Mouse (Mus musculus) cerebellum, postnatal 4 days (tissue): ENCODE measurements around the gene Pdha2.

Source experiments
- DNase-seq, 2 experiments: peaks; one replicate each; pipeline ENCODE4 v3.0.0; 2022; ENCODE audit warnings: low spot score in 2 of 2, mixed read lengths in 1 of 2

Pdha2 gene

DNA sequence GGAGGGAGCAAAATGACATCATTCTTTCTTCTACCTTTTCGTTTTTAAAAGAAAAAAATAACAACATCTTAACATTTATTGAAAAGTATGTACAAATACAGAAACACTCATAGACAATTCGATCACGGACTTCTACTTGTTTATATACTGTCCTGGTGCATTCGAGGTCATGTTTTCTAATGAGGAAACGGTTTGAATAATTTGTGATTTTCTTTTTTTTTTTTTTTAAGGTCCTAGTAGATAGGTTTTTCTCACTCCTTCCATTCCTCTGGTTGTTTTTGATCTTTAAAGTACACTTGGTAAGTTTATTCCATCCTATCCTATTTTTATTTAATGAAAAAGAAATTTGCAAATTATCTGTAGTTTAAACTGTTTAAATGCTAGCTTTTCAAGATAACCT, at the start of gene Pdha2:
Pdha2 (minus strand) TSS at position 101 of the 400 bp plus-strand sequence.
- no peak for DNase-seq

GRCm38 (mm10) chr3:141260518-141260917, 48.4 kb upstream of the Pdha2 start:
- DNase-seq, result no peak

- no peak for DNase-seq
Observed at GRCm38 (mm10) chr3:141251440-141251839, 39.3 kb upstream of the Pdha2 start.

DNA sequence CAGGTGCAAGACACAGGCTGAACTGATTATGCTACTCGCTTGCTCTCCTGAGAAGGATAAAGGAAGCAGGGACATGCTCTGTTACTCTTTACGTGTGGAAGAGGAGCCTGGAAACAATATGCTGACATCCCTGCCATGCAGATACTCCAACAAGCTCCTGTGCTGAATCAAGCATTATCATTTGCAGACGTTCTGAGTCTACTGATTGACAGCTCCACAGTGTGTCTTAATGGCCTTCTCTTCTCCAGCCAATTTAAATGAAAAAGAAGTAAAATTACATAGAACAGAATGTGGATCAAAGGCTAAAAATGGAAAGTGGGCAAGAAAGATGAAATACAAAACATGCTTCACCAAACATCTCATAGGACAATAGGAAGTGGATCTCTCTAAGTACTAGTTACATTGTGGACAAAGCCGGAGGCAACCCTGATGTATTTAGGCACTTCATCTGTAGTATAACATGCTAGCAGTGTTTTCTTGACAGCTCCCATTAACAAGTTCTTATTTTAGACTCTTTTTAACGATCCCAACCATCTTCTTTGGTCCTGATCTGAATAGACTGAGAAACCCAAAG, 32.7 kb upstream of the Pdha2 start:
- DNase-seq, result no peak

- no peak for DNase-seq
Observed at GRCm38 (mm10) chr3:141238071-141238470, 25.9 kb upstream of the Pdha2 start.

GRCm38 (mm10) chr3:141229148-141229547, 17.0 kb upstream of the Pdha2 start:
- no peak for DNase-seq

- DNase-seq, result no peak
Observed at GRCm38 (mm10) chr3:141222339-141222738, 10.2 kb upstream of the Pdha2 start.

GRCm38 (mm10) chr3:141218561-141218960, 6.4 kb upstream of the Pdha2 start:
- no peak for DNase-seq

- peak in 1 of 2 experiments; percentile 9 for DNase-seq
Observed at GRCm38 (mm10) chr3:141216999-141217398, 4.8 kb upstream of the Pdha2 start.

- DNase-seq, result no peak
Observed at GRCm38 (mm10) chr3:141216237-141216636, 4.1 kb upstream of the Pdha2 start.

DNA sequence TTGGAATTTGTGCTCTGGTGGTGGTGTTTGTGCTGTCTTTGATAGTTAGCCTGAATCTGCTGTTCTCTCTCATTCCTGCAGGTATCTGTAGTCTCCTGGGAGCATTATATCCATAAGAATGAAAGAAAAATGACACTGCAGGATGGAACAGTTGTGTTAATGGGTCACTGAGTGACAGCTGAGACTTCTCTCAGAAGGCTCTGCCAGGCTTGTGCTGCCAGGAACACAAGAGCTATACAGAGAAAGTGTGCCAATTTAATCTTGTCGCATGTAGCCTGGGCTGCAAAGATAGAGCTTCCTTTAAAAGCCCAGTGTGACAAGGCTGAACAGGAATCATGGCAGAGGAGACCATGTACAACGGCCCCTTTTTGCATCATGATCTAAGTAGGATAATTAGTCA, 2.6 kb upstream of the Pdha2 start:
- DNase-seq, result peak in 1 of 2 experiments; percentile 4

DNA sequence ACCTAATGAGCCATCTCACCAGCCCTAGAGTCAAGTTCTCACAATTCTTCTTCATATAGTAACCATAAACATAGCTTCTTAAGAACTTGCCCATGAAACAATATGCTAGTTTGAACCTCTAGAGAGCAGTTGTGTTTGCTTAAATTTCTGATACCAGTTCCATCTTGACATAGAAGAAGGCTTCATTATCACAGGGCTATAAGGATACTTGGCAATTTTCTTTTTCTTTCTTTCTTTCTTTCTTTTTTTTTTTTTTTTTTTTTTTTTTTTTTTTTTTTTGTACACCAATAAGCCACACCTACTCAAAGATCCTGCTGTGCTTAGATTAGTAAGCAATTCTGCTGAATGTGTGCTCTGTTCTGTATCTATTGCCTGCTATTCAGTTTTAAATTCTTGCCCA, 2.0 kb upstream of the Pdha2 start:
- DNase-seq, result no peak

GRCm38 (mm10) chr3:141211644-141212043, 511 bp downstream of the Pdha2 start:
- DNase-seq, result no peak

GRCm38 (mm10) chr3:141201766-141202165, 10.4 kb downstream of the Pdha2 start:
- DNase-seq, result no peak

DNA sequence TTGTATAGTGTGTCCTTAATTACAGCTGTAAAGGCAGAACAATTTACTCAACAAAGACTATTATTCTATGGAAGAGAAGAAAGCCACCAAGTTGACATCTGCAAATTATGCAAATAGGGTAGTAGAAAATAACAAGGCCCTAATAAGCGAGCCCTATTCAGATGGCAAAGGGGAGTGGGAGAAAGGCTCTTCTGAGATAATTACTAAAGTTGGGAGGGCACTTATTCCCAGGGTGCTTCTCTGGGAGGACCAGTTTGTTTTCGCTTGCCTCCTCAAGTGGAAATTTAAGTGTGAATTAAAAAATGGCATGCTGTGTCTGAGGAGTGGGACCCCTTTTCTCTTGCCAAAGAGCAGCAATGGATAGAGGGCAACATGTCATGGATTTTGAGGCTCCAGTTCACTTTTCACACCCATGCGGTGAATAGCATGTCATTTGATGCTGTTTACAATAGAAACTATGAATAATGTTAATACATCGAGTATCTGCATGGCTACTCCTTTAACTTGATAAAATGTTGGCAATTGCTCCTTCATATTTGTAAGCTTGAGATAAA, 14.8 kb downstream of the Pdha2 start:
- DNase-seq, result no peak

GRCm38 (mm10) chr3:141191653-141192052, 20.5 kb downstream of the Pdha2 start:
- DNase-seq, result no peak

GRCm38 (mm10) chr3:141190429-141190828, 21.7 kb downstream of the Pdha2 start:
- no peak for DNase-seq

- no peak for DNase-seq
Observed at GRCm38 (mm10) chr3:141160986-141161385, 51.2 kb downstream of the Pdha2 start.
